ENCODE assay signal across 14 mouse cellular contexts in the genomic region with DNA sequence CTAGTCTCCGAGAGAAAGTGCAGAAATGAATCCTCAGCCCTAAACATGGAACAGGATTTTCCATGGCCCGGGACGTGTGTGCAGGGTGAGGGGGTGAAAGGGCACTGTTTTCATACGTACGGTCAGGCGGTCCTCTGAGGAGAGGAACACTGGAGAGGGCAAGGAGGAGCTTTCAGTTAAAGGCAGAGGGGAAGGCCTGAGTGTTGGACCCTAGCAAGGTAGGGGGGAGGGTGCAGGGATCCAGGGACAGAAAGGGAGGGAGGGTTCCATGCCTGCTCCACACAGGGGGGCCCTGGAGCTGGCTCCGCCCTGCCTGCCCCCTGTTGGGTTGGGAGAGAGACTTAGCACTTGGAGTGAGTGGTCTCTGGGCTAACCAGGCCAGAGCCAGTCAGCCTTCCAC. TPM values are rescaled to one million over a fixed set of nuclear protein-coding genes. Genes with fewer than 3 reads are reported as not detected.
DNase-seq lines count a peak whose midpoint lies in the region; ATAC-seq lines count a peak whose summit lies in the region.
"Had no signal": no experiment of that assay in that cellular context is flagged by ENCODE, and none has a peak within 500 bp of the region (broad histone marks: within the 10 kb centered on the region; RNA-seq: fewer than 3 reads in every experiment).

No protein-coding gene starts in this region.

- peaks cover 38% of the 10 kb centered on the region for H3K4me1 ChIP-seq in limb, embryonic 13.5 days

- peak overlapping the region; percentile 89 for H3K27ac ChIP-seq in limb, embryonic 13.5 days

- no peaks in the 10 kb centered on the region for H3K9me3 ChIP-seq in limb, embryonic 13.5 days

- H3K36me3 ChIP-seq in limb, embryonic 13.5 days = peaks cover 73% of the 10 kb centered on the region

- H3K27me3 ChIP-seq in limb, embryonic 13.5 days = no peaks in the 10 kb centered on the region

- 64% methylated on average over 7 of the region's 7 CpGs for WGBS in limb, embryonic 13.5 days

- no peak for ATAC-seq in limb, embryonic 13.5 days (ENCODE audit: low FRiP score, low read depth)

- H3K4me2 ChIP-seq in limb, embryonic 13.5 days (replicated peaks) = no peak overlapping the region; the same call in 1 of the 2 replicates
- H3K4me2 ChIP-seq: liver, embryonic 11.5 days had no signal

- no peak overlapping the region for H3K4me3 ChIP-seq in limb, embryonic 13.5 days

- H3K9ac ChIP-seq in limb, embryonic 13.5 days = 0 out of 2 replicates have a peak overlapping the region, but pooled peaks have one; percentile 6

- peak; percentile 47 for DNase-seq in adrenal gland, postnatal 10 days
- DNase-seq in adrenal gland, postnatal 25 days = no peak
- peak; percentile 46 for DNase-seq in testis, postnatal 10 days (ENCODE audit: low spot score)
- no peak for DNase-seq in testis, postnatal 14 days (ENCODE audit: low spot score)
- no peak for DNase-seq in MN1 (ENCODE audit: low spot score)
- no peak for DNase-seq in urinary bladder, postnatal 14 days (ENCODE audit: low spot score)
- no peak for DNase-seq in right cerebral cortex, postnatal 36 days (ENCODE audit: low spot score in 2 of 2)
- DNase-seq: cerebellum, adult 8-10 months; heart, postnatal 36 days; kidney, postnatal 14 days; thymus, postnatal 14 days had no signal

RNA-seq across cellular contexts. Expression of a gene that starts 28.4 kb away (rescaled TPM):
- 10 to 100 TPM; 31.5 to 35.3 TPM for total RNA-seq in adrenal gland, postnatal 10 days (2021)
- 42.0 and 43.5 TPM in 2 replicates for total RNA-seq in adrenal gland, postnatal 25 days (2021)
- polyA plus RNA-seq in limb, embryonic 13.5 days (2015; fragmentation: Nextera tagmentation; extraction: Ambion mirVana) = 18.1 and 19.7 TPM in 2 replicates
- total RNA-seq: MEL had no signal

Comparison
In these comparisons a context has a peak if more than half of its experiments do, and no peak if none do; other contexts are left out.
1. DNase-seq: peak in adrenal gland, postnatal 10 days (single experiment) and testis, postnatal 10 days (single experiment); none in adrenal gland, postnatal 25 days (single experiment), testis, postnatal 14 days (single experiment), MN1 (single experiment), urinary bladder, postnatal 14 days (single experiment) and right cerebral cortex, postnatal 36 days (0 of 2).